Mouse (Mus musculus): Measurements from ENCODE around the gene Tagln.
A peak's percentile ranks its signal among the peaks of the same experiment; 100 is the strongest.

The Tagln gene

DNA sequence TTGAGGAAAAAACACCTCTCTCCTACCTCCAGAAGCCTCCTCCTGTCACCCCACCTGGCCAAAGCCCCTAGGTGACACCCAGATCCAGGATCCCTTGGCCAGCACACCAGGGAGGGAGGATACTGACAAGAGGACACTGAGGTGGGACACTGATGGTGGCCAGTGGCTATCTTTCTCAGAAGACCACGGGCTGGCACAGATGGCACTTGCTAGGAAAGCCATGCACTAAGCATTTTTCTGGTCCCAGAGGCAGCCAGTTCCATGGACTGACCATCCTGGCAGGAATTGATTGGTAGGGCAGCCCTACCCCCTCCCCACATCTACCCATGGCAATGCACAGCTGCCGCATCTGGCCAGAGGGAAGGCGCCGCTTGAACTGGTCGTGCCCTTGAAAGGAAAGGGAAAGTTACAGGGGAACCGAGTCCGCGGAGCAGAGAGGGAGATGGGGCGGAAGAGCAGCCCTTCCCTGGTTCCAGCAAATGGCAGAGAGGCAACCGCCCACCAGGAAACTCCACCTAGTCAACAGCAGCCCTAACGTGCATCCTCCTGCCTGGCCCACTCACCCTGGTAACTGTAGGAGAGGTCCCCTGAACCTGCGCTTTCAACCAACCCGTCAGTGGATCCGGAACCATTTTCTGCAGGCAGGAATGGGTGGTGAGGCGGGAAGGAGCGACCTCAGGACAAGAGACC lies 10.5 kb upstream of the Tagln start:
- DNase-seq (ENCODE audit: inconsistent ontology term), result no peak

DNA sequence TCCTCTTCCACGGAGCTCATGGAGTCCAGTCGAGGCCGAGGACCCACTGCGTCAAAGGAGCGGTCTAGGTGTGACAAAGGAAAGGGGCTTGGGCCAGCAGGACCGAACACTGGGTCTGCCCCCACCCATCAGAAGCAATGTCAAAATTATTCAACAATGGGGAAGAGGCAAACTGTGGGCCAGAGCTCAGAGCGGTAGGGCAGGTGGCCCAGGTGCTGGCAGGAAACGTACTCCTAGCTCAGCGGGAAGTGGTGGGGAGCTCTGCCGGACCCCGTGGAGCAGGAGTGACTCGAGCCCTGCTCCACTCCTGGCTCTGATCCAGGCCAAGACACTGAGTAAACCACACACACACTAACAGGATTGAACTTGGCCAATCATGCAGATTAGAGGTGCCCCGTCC lies 9.9 kb upstream of the Tagln start:
- no peak for DNase-seq (ENCODE audit: inconsistent ontology term)

DNA sequence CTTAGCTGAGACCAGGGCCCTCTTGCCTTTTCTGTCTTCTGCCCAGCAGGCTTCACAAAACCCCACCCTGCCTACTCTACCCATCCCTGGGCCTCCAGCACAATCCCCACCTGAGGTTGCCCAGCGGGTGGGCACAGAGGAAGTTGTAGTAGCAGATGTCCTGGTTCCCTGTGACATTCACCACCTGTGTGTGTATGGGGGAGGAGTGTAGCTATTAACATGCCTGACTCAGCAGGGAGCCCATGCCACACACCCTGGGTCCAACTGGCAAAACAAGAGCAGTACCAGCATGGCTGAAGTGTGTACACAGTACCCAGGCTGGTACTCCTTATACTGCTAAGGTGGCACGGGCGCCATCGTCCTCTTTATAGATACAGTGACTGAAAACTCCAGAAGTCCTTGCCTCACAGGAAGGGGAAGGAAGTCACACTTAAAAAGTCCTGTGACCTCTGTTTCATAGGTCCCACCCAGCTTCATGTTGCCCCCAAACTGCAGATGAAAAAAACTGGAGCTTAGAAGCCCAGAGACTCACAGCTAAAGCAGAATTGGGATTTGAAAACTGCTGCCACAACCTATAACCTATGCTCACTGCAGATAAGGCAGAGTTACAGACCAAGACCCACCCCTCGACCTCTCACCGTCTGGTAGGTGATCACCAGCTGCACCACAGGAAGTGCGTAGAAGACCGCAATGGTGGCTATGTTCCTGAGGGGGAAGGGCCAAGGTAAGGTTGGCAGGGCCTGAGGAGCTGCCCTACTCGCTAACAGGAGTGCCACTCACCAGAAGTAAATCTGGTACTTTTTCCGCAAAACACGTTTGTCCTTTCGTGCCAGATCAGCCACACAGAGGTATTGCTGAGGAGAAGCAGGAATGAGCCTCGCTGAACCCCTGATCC lies 8.9 kb upstream of the Tagln start:
- no peak for DNase-seq (ENCODE audit: inconsistent ontology term)

DNA sequence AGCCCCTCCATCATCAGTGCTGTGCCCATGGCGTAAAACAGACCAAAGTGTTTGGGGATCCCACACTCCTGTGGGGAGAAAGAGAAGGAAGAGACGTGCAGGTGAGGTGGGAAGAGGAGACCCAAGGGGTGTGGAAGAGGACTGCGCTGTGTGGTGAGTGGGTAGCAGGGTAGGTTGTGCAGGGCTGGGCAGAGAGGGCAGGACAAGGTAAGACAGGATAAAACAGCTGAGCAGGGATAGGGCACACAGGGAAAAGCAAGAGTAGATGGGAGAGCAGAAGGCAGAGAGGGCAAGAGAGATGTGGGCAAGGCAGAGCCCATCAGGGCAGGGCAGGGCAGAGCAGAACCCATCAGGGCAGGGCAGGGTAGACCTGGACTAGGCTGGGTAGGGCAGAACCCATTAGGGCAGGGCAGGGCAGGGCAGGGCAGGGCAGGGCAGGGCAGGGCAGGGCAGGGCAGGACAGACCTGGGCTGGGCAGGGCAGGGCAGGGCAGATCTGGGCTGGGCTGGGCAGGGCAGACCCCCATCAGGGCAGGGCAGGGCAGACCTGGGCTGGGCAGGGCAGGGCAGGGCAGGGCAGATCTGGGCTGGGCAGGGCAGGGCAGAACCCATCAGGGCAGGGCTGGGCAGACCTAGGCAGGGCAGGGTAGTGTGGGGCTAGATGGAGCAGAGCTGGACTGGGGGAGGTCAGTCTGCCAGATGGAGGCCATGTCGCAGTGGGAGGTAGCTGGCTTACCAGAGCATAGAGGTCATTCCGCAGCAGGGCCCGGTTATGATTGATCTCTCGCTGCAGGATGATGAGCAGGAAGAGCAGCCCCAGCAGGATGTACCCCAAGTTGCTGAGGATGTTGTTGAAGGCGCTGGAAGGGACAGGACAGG lies 8.0 kb upstream of the Tagln start:
- no peak for DNase-seq (ENCODE audit: inconsistent ontology term)

DNA sequence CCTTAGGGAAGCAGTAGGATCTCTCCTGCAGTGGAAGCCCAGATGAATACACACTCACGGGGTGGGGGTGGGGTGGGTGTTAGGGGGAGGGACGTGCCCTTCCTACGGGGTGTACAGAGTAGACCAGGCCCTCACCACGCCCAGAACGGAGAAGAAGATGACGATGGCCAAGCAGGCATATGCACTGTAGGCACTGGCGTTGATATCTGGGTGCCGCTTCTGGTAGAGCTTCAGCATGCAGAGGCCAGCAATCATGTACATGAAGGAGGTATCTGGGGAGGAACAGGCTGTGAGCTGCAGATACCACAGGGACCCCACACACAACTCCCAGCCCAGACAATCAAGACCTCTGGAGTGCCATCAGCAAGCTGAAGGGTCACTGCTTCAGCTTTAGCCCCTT lies 7.1 kb upstream of the Tagln start:
- DNase-seq (ENCODE audit: inconsistent ontology term), result no peak

DNA sequence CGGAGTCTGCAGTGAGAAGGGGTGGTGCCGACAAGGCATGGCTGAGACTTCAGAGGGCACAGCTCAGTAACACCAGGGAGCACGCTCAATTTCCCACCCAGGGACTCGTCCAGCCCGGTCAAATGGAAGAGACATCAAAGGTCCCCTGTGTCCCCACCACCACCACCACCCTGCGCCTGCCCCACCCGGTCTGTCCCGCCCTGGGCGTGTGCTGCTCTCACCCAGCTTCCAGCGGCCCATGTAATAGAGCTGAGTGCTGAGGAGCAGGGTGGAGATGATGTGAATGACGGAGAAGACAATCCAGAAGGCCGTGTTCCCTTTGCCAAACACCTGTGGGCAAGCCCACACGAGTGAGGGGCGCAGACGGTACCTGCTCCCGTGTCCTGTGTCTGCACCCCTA lies 6.6 kb upstream of the Tagln start:
- no peak for DNase-seq (ENCODE audit: inconsistent ontology term)

DNA sequence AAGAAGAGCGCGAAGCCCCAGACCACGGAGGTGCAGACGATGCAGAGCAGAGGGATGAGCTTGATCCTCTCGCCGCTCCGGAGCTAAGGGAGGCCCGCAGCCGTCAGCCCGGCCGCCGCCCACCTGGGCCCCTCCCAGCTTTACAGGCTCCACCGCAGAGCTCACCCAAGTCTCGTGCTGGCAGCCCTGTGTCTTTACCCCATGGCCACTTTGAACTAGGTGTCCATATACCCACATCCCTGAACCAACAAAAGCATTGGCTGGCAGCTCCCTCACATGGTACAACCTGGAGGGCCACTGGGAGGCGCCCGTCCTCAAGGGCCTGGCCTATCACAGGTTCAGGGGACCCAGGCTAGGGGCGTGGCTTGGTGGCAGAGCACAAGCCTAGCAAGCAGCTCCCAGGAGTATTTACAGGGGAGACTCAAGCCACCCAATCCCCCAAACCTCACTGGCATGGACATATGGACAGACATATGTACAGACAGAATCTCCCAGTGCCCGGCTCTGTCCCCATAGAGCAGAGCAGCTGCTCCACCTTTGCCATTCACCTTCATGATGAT lies 5.6 kb upstream of the Tagln start:
- no peak for DNase-seq (ENCODE audit: inconsistent ontology term)

DNA sequence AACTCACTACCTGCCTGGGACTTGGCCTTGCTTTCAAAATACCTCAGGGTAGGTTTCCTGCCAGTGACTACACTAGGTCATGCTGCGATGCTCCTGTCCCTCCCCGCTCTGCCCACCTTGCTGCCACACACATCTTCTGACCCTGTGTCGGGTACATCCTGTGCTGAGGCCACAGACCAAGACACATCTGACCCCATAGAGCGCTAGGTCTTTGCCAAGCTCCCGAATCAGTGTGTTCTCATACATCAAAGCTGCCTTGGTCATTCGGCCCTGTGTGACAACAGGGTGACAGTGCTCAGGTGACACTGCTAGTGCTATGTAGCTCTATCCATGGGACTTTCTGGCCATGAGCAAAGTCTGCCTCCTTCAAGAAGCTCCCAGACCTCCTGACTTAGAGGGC lies 3.9 kb upstream of the Tagln start:
- DNase-seq (ENCODE audit: inconsistent ontology term), result no peak

DNA sequence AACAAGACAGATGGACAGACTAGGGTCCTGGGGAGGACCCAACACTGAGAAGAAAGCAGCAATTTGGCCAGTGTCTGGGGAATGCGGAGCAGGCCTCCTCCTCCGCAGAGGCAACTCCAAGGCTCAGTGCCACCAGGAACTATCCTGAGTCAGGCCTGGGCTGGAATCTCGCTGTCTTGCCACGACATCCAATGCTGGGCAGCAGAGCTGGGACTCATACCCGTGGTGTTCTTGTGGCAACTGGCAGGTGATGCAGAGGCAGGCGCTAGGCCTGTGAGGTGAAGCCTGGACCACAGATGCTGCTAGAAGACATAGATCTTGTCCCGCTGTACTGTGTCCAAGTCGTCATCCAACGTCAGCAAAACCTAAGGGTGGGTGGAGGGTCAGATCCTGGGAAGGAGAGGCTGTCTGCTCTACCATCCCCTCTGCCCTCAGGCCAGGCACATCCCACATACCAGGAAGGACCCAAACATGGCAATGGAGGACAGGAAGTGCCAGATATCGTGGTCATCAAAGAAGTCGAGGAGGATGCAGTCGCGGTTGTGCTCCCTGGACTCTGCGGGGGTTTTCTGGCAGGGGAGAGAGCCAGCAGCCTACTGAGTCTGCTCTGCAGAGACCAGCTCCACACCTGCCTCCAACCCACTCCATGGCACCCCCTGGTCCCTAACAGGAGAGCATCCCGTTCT lies 3.2 kb upstream of the Tagln start:
- DNase-seq (ENCODE audit: inconsistent ontology term), result no peak

DNA sequence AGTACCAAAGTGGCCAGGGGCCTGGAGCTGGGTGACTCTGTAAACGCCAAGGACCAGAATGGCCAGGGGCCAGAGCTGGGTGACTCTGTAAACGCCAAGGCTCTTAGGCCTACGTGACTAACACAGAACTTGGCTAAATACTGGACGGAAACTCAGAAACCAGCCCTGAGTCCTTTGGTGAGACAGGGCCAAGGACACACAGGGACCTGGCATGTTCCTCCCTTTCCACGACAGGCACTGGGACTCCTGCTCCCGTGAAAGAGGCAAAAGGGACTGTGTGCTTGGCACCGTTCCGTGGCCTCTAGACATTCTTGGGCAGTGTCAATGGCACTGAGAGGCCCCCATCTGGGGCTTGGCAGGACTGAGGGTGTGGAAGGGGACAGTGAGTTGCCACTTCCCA lies 2.2 kb upstream of the Tagln start:
- no peak for DNase-seq (ENCODE audit: inconsistent ontology term)

DNA sequence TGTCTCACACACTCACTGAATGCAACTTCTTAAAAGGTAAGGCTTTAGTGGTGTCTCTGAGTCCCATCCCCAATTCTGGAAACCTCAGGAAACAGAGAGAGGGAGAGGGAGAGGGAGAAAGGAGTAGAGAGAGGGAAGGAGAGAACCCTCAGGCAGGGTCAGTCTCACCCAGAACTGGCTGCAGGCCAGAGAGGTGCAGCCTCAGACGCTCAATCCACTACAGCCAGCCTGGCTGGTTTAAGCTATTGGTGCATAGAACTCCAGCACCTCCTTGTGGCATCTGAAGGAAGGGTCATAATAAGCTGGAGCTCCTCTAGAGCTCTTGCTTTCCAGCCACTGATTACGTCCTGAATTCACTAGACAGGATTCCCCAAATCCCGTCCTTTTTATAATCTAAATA lies 1.0 kb upstream of the Tagln start:
- peak; percentile 73 for DNase-seq (ENCODE audit: inconsistent ontology term)

DNA sequence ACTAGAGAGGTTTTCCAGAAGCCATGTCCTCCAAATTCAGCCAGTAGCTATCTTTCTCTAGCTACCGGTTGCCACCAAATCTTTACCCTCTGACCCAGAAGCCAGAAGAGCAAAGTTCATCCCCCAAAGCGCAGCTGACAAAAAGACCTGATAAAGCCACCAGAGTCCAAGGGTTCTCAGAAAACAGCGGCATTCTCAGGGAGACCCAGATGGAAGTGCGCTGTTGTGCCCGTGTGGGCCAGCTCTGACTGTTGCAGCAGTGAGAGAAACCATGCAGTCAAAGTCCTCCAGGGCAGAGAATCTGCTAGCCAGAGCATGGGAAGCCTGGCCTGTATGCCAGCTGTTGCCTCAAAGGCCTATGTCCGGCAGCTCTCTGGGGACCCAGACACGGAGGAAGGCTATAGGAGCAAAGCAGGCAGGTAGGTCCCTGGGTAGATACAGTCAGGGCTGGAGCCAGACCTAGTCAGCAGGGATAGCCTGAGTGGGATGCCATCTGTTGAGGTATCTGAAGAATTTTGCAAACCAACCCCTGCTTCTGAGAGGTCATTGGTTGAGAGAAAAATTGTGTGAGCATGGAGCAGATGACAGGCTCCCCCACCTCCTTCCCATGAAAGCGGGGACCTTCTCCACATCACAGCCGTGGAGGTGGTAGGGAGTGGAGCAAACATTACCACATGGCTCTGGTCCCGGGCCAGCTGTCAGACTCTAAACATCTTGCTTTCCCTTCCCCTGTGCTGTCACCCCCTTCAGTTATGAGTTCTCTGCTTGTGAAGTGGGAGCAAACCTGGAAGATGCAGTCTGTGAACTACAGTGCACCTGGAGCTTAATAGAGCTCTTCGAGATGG lies 3.1 kb downstream of the Tagln start:
- DNase-seq (ENCODE audit: inconsistent ontology term), result no peak

DNA sequence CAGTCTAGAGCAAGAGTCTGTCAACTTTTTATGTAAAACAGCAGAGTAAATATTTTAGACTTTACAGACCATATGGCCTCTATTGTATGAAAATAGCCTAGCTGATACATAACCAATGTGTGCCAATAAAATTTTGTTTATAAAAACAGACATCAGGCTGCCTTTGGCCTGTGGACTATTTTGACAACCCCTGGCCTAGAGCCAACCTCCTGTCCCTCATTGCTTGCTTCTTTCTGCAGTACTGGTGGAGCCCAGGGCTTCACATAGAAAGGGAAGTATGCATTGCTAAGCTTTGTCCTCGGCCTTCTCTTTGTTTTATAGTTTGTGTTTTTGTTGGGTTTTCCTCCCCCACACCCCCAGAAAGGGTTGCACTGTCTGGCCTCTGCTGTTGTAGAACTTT lies 3.9 kb downstream of the Tagln start:
- no peak for DNase-seq (ENCODE audit: inconsistent ontology term)

DNA sequence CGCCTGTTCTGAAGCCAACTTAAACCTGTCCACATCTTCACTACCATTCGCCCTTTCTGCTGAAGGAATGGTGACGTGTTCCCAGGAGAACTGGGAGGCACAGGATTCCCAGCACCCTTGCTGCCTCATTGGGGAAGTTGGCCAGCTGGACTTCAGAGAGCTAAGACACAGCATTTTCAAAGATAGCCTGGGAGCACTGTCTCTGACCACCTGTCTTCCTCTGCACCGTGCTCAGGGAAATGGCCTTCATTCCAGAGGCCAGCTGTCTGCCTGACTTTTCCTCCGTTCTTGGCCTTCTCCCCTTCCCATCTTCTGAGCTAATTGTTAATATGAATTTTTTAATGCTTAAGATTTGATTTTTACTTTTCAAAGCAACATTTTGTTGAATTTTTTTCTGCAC lies 6.6 kb downstream of the Tagln start:
- DNase-seq (ENCODE audit: inconsistent ontology term), result no peak

DNA sequence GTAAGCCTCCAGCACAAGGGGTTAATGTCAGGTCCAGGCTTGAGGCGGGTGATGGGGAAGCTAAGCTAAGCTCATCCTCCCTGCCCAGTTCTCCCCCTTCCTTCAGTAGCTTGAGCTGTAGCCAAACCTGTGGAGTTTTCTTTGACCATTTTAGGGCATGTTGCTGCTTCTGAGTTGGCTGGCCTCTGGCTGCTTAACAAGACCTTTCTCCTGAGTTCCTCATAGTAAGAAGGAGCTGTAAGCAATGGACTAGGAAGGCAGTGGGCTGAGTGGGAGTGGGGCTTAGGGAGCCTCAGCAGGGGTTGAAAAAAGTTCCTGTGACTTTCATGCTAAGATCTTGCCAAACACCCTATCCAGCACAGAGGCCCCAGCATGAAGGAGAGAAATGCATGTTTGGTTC lies 16.0 kb downstream of the Tagln start:
- DNase-seq (ENCODE audit: inconsistent ontology term), result peak; percentile 56

DNA sequence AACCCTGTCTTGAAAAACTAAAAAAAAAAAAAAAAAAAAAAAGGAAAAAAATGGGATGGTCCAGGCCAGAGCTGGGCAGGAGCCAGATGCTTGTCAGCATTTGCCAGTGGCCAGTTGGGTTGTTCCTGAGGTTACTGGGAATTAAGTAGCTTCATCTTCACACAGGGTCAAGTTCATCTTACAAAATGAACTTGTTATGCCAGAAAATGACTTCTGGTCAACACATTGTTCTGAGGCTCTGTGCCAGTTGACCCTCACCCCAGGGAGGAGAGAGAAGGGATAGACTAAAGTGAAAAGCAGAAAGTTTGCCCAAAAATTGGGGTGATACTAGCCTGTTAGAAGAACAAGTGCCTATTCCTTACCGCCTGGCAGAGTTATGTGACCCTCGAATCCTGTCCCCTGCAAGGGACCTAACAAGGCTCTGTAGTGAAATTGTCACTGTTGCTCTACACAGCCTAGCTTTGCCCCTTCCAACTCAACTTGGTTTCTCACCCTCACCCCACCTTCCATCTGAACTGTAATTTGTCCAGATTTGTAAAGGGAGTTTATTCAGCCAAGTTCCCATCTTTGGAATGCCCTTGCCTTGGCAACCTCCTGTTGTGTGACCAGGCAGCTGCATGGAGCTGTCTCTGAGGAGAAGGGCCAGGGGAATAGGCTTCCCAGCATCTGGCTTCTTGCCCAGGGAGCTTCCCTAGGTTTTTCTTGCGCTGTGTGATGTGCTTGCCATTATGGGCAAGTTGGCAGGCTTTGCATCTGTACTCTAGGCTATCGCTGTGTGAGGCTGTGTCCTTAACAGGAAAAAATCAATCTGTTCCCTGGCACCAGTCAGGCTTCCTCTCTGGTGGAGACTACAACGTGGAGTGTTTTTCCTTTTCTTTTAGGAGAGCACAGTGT lies 18.6 kb downstream of the Tagln start:
- DNase-seq (ENCODE audit: inconsistent ontology term), result peak; percentile 81

DNA sequence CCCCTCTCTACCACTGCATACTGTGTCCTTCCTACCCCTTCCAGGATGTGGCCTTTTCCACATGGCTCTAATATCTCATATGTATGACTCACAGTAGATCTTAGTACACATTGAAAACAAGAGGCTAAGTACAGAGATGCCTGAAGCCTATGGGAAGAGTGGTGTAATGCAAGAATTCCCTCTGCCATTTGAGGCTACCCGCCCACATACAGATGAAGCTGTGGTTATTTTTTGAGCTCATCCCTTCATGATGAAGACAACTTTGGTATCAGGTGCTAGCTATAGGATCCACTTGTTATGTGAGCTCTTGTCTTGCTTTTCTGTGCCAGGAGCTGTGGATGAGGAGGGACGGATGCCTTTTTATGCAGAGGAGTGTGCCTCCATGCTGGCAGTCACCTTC lies 20.2 kb downstream of the Tagln start:
- no peak for DNase-seq (ENCODE audit: inconsistent ontology term)

DNA sequence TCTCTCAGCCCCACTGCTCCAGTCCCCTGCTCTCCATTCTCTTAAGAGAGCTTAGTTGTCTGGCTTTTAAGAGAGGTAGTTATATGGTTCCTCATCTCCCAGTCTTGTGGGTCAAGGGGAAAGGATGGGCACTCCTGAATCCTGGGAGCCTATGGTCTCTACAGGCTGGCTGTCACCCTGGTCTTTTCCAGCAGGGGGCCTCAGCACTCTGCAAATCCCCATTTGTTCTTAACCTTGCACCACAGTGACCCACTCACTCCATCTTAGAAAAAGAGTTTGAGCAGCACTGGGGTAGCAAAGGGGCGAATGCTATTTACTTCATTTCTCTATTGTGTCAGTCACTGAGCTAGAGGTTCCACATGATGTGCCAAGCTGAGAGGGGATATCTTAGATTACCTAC lies 24.2 kb downstream of the Tagln start:
- DNase-seq (ENCODE audit: inconsistent ontology term), result no peak

DNA sequence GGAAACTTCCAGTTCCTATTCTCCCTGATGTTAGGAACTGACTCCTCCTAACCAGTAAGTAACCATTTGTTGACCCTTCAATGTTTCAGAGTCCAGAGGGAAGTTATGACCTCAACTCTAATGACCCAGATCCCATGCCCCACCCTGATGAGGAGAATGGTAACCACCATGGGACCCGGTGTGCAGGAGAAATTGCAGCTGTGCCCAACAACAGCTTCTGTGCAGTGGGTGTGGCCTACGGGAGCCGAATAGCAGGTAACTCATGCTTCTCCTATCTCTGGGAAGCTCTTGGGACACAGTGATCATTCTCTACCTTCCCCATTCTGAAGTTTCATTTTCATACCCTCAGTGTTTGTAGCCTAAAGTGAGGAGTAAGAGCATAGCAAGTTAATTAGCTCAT lies 24.9 kb downstream of the Tagln start:
- no peak for DNase-seq (ENCODE audit: inconsistent ontology term)

DNA sequence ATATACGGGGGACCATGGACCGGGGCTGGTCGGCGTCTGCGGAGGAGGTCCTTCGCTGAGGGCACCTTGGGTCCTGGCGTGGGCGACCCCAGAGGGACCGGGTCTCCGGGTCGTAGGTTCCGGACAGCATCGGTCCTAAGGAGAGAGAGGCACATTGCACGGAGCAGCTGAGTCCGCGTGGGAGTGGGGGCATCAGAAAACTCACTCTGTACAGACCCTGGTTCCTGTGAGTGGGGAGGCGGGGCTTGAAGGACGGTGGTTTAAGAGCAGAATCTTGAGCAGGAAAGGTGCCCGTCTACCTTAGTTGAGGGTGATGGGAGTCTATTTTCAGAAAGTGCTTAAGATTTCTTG lies 28.8 kb downstream of the Tagln start:
- DNase-seq (ENCODE audit: inconsistent ontology term), result no peak
